16 mouse cellular contexts compared by ENCODE assay signal in genomic region chr2:75139544-75139943, GRCm38 (mm10).
"Had no signal": no experiment of that assay in that cellular context is flagged by ENCODE, and none has a peak within 500 bp of the region (broad histone marks: within the 10 kb centered on the region; RNA-seq: fewer than 3 reads in every experiment).

No protein-coding gene starts in this region.

- H3K36me3 ChIP-seq: neural tube, embryonic 13.5 days; neural tube, embryonic 15.5 days; stomach, embryonic 15.5 days had no signal

- DNase-seq: retina, postnatal 1 day; right cerebral cortex, adult 18-20 months; right cerebral cortex, postnatal 14 days; right cerebral cortex, postnatal 25 days; right cerebral cortex, postnatal 4 days; spleen, adult 18-20 months; thymus, adult 18-20 months; thymus, adult 2 months; thymus, postnatal 14 days; thymus, postnatal 25 days; thymus, postnatal 36 days; thymus, postnatal 4 days had no signal

- H3K9me3 ChIP-seq: neural tube, embryonic 13.5 days; neural tube, embryonic 15.5 days; stomach, embryonic 15.5 days had no signal

- H3K27ac ChIP-seq: neural tube, embryonic 15.5 days; stomach, embryonic 15.5 days; stomach, postnatal 0 days had no signal

- H3K4me3 ChIP-seq: neural tube, embryonic 13.5 days; neural tube, embryonic 15.5 days; stomach, embryonic 15.5 days had no signal

- H3K9ac ChIP-seq: neural tube, embryonic 13.5 days; neural tube, embryonic 15.5 days; stomach, embryonic 15.5 days had no signal

- H3K4me2 ChIP-seq: stomach, embryonic 15.5 days had no signal
